Mouse (Mus musculus): Measurements from ENCODE around the gene Ptov1. TPM values are rescaled to one million over a fixed set of nuclear protein-coding genes. Genes with fewer than 3 reads are reported as not detected.

Gene Ptov1
- total and polyA plus RNA-seq, 3 experiments, result 46.4 to 168 TPM; not detected in 1

DNA sequence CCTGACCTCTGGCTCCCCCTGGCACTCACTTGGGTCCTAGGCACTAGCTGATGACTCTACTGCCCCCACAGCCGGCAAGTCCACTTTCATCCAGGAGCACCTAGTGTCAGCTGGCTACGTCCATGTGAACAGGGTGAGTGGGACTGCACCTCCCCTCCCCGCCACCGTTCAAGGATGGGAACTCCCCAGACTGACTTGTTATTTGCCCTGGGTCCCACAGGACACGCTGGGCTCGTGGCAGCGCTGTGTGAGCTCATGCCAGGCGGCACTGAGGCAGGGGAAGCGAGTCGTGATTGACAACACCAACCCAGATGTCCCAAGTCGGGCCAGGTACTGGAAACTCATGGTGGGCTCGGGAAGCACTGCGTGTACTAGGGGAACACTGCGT lies 8.2 kb downstream of the Ptov1 start:
- Histone ChIP-seq H3K4me1 (ENCODE audit: control insufficient read depth in 1 of 2, insufficient read depth in 2 of 2, low read length in 2 of 2) (peaks cover 0 to 6% of the 10 kb centered on the region in 2 experiments; a peak in 3 of 4 replicates), H3K27ac (ENCODE audit: control insufficient read depth, low read depth, low read length) (no peak overlapping the region), H3K4me3 (ENCODE audit: control insufficient read depth in 1 of 2, insufficient read depth in 1 of 2, low read depth in 2 of 2, low read length in 2 of 2) (no peak overlapping the region), H3K27me3 (ENCODE audit: control insufficient read depth in 1 of 2, insufficient read depth in 2 of 2, low read length in 2 of 2) (no peaks in the 10 kb centered on the region), H3K79me2 (ENCODE audit: control insufficient read depth, insufficient read depth, low read length, poor library complexity) (peaks cover 6% of the 10 kb centered on the region), H3K36me3 (ENCODE audit: control insufficient read depth in 1 of 2, insufficient read depth in 2 of 2, low read length in 2 of 2) (peaks cover 0 to 1% of the 10 kb centered on the region in 2 experiments; a peak in 2 of 4 replicates), H3K9me3 (replicated peaks; ENCODE audit: insufficient read depth, low read length) (no peaks in the 10 kb centered on the region), H3K9ac (ENCODE audit: control insufficient read depth, low read depth, low read length, poor library complexity, severe bottlenecking) (no peak overlapping the region)
- TF ChIP-seq TBP (IDR thresholded peaks at IDR 0.05; ENCODE audit: low read depth, low read length) (no peak), NRF1 (IDR thresholded peaks at IDR 0.05; ENCODE audit: insufficient read depth, low read depth, low read length, poor library complexity, severe bottlenecking) (no peak), MAZ (IDR thresholded peaks at IDR 0.05; ENCODE audit: low read depth, low read length) (no peak), TAL1 (IDR thresholded peaks at IDR 0.05; ENCODE audit: low read length) (no peak), MXI1 (IDR thresholded peaks at IDR 0.05; ENCODE audit: low read depth, low read length) (no peak), CHD2 (IDR thresholded peaks at IDR 0.05; ENCODE audit: low read length) (no peak), BHLHE40 (IDR thresholded peaks at IDR 0.05; ENCODE audit: borderline replicate concordance, low read depth, low read length) (no peak)
- DNase-seq (ENCODE audit: low read depth, low spot score), result no peak

DNA sequence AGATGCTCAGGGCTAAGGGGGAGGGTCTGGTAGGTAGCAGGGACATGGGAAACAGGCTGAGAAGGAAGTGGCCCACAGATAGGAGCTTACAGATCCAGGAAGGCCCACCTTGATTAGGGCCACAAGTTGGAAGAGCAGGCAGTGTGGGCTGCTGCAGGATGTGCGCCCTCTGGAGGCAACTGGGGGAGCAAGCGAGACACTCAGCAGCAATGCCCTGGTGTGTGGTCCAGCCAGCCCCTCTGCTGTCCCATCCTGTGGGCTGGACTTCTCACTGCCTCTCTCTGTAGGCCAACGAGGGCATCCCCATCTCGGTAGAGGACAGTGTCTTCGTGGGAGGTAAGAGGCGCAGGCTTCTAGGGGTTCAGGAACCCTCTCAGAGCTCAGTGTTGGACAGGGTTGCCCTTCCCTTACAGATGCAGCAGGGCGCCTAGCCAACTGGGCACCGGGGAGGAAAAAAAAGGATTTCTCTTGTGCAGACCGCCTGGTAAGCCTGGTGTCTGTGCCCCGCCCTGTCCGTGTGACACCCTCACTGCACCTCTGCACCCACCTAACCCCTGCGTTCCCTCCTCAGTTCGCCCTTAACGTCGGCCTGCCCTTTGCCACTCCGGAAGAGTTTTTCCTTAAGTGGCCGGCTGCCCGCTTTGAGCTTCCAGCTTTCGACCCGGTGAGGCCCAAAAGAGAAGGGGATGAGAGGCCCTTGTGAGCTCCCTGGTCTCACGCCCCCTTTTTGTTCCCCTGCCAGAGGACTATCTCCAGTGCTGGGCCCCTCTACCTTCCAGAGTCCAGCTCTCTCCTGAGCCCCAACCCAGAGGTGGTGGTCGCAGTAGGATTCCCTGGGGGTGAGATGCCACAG lies 8.8 kb downstream of the Ptov1 start:
- TF ChIP-seq CHD1 (IDR thresholded peaks at IDR 0.05; ENCODE audit: low read depth, low read length), result no peak
- no peak for TF ChIP-seq ZMIZ1 (IDR thresholded peaks at IDR 0.05; ENCODE audit: low read depth, low read length)
- 0 out of 2 replicates have a peak, but pooled peaks have one; percentile 32 for TF ChIP-seq ZC3H11A (IDR thresholded peaks at IDR 0.05; ENCODE audit: low read depth, low read length)
- TF ChIP-seq USF1 (IDR thresholded peaks at IDR 0.05; ENCODE audit: low read depth, low read length), result no peak
- peak; percentile 82 to 96 (median 94) for TF ChIP-seq CTCF (IDR thresholded peaks at IDR 0.05 in 2 of 3, conservative IDR thresholded peaks at IDR 0.05 in 1 of 3; ENCODE audit: control insufficient read depth in 1 of 3, insufficient read depth in 1 of 3, low read depth in 2 of 3, low read length in 3 of 3, poor library complexity in 1 of 3, severe bottlenecking in 1 of 3)
- peak; percentile 37 for TF ChIP-seq RAD21 (IDR thresholded peaks at IDR 0.05; ENCODE audit: low read depth, low read length)
- TF ChIP-seq SMC3 (IDR thresholded peaks at IDR 0.05; ENCODE audit: low read depth, low read length), result peak; percentile 61
- no peak for TF ChIP-seq GATA1 (IDR thresholded peaks at IDR 0.05; ENCODE audit: low read depth, low read length)
- TF ChIP-seq KAT2A (conservative IDR thresholded peaks at IDR 0.05; ENCODE audit: low read depth, low read length), result no peak
- H3K79me2 ChIP-seq (ENCODE audit: control insufficient read depth, insufficient read depth, low read length, poor library complexity), result peaks cover 6% of the 10 kb centered on the region
- H3K27me3 ChIP-seq (ENCODE audit: control insufficient read depth in 1 of 2, insufficient read depth in 2 of 2, low read length in 2 of 2), result no peaks in the 10 kb centered on the region
- no peaks in the 10 kb centered on the region for H3K9me3 ChIP-seq (replicated peaks; ENCODE audit: insufficient read depth, low read length)
- H3K36me3 ChIP-seq (ENCODE audit: control insufficient read depth in 1 of 2, insufficient read depth in 2 of 2, low read length in 2 of 2), result peaks cover 0 to 7% of the 10 kb centered on the region in 2 experiments; a peak in 3 of 4 replicates
- peak; percentile 77 for DNase-seq (ENCODE audit: low read depth, low spot score)
- no peak overlapping the region for H3K27ac ChIP-seq (ENCODE audit: control insufficient read depth, low read depth, low read length)
- no peak overlapping the region for H3K4me3 ChIP-seq (ENCODE audit: control insufficient read depth in 1 of 2, insufficient read depth in 1 of 2, low read depth in 2 of 2, low read length in 2 of 2)
- no peak overlapping the region for H3K9ac ChIP-seq (ENCODE audit: control insufficient read depth, low read depth, low read length, poor library complexity, severe bottlenecking)
- peaks cover 5 to 12% of the 10 kb centered on the region in 2 experiments; a peak in 3 of 4 replicates for H3K4me1 ChIP-seq (ENCODE audit: control insufficient read depth in 1 of 2, insufficient read depth in 2 of 2, low read length in 2 of 2)
